Mouse (Mus musculus): ENCODE measurements around the gene Hcfc1.

The Hcfc1 gene

GRCm38 (mm10) chrX:73931871-73932270 lies 34.3 kb downstream of the Hcfc1 start:
- DNase-seq = no peak

- DNase-seq = no peak
Observed at GRCm38 (mm10) chrX:73930402-73931062, 35.6 kb downstream of the Hcfc1 start, which contains the start of gene Renbp. TSS of gene Renbp (minus strand) at chrX:73930850.

- DNase-seq = no peak
Observed at GRCm38 (mm10) chrX:73922550-73922882, 43.6 kb downstream of the Hcfc1 start.

- DNase-seq = peak; percentile 89 to 91
Observed at GRCm38 (mm10) chrX:73921823-73922549, 44.2 kb downstream of the Hcfc1 start, which contains the start of the genes Arhgap4 and Naa10. TSS of gene Arhgap4 (minus strand) at chrX:73921870. TSS of gene Naa10 (minus strand) at chrX:73921944.

GRCm38 (mm10) chrX:73921285-73921822 lies 44.8 kb downstream of the Hcfc1 start:
- DNase-seq = no peak

- no peak for DNase-seq
Observed at GRCm38 (mm10) chrX:73918631-73919030, 47.5 kb downstream of the Hcfc1 start.

- no peak for DNase-seq
Observed at GRCm38 (mm10) chrX:73916945-73917344, 49.2 kb downstream of the Hcfc1 start.

GRCm38 (mm10) chrX:73914827-73915703 lies 51.1 kb downstream of the Hcfc1 start:
- DNase-seq = peak; percentile 83 to 88

- no peak for DNase-seq
Observed at GRCm38 (mm10) chrX:73911588-73911987, 54.6 kb downstream of the Hcfc1 start.

- no peak for DNase-seq
Observed at GRCm38 (mm10) chrX:73911156-73911555, 55.0 kb downstream of the Hcfc1 start.

GRCm38 (mm10) chrX:73910451-73910850 lies 55.7 kb downstream of the Hcfc1 start:
- DNase-seq = no peak

- DNase-seq = no peak
Observed at GRCm38 (mm10) chrX:73910049-73910448, 56.1 kb downstream of the Hcfc1 start.

- no peak for DNase-seq
Observed at GRCm38 (mm10) chrX:73897959-73898358, 68.2 kb downstream of the Hcfc1 start.

- peak; percentile 68 to 76 for DNase-seq
Observed at GRCm38 (mm10) chrX:73895719-73896118, 70.4 kb downstream of the Hcfc1 start, which contains the start of gene L1cam. TSS of gene L1cam (minus strand) at chrX:73896105.

GRCm38 (mm10) chrX:73892833-73893232 lies 73.3 kb downstream of the Hcfc1 start:
- peak; percentile 53 to 67 for DNase-seq

All from cerebellum, postnatal 36 days (tissue).